Mouse (Mus musculus): ENCODE data around the gene Plxnc1.

Plxnc1 gene

GRCm38 (mm10) chr10:94919960-94920359, 24.7 kb downstream of the Plxnc1 start:
- DNase-seq = no peak

GRCm38 (mm10) chr10:94919552-94919951, 25.1 kb downstream of the Plxnc1 start:
- peak; percentile 67 for DNase-seq

GRCm38 (mm10) chr10:94918618-94919017, 26.0 kb downstream of the Plxnc1 start:
- no peak for DNase-seq

- DNase-seq = no peak
Observed at GRCm38 (mm10) chr10:94917990-94918389, 26.6 kb downstream of the Plxnc1 start.

GRCm38 (mm10) chr10:94917354-94917753, 27.3 kb downstream of the Plxnc1 start:
- no peak for DNase-seq

GRCm38 (mm10) chr10:94916610-94917009, 28.0 kb downstream of the Plxnc1 start:
- no peak for DNase-seq

- no peak for DNase-seq
Observed at GRCm38 (mm10) chr10:94915746-94916145, 28.9 kb downstream of the Plxnc1 start.

GRCm38 (mm10) chr10:94914081-94914480, 30.6 kb downstream of the Plxnc1 start:
- no peak for DNase-seq

GRCm38 (mm10) chr10:94913336-94913739, 31.3 kb downstream of the Plxnc1 start:
- DNase-seq = no peak

- no peak for DNase-seq
Observed at GRCm38 (mm10) chr10:94912551-94912950, 32.1 kb downstream of the Plxnc1 start.

- no peak for DNase-seq
Observed at GRCm38 (mm10) chr10:94911102-94911501, 33.5 kb downstream of the Plxnc1 start.

GRCm38 (mm10) chr10:94910570-94910969, 34.1 kb downstream of the Plxnc1 start:
- no peak for DNase-seq

GRCm38 (mm10) chr10:94909789-94910188, 34.8 kb downstream of the Plxnc1 start:
- no peak for DNase-seq

GRCm38 (mm10) chr10:94908976-94909717, 35.5 kb downstream of the Plxnc1 start:
- no peak for DNase-seq

- DNase-seq = no peak
Observed at GRCm38 (mm10) chr10:94905689-94906473, 38.8 kb downstream of the Plxnc1 start.

GRCm38 (mm10) chr10:94905219-94905618, 39.4 kb downstream of the Plxnc1 start:
- DNase-seq = no peak

GRCm38 (mm10) chr10:94896950-94897349, 47.7 kb downstream of the Plxnc1 start:
- no peak for DNase-seq

- no peak for DNase-seq
Observed at GRCm38 (mm10) chr10:94896311-94896710, 48.3 kb downstream of the Plxnc1 start.

- DNase-seq = no peak
Observed at GRCm38 (mm10) chr10:94895876-94896275, 48.8 kb downstream of the Plxnc1 start.

- no peak for DNase-seq
Observed at GRCm38 (mm10) chr10:94889735-94890134, 54.9 kb downstream of the Plxnc1 start.

GRCm38 (mm10) chr10:94883216-94883615, 61.4 kb downstream of the Plxnc1 start:
- DNase-seq = no peak

GRCm38 (mm10) chr10:94871506-94871905, 73.1 kb downstream of the Plxnc1 start:
- DNase-seq = no peak

- DNase-seq = no peak
Observed at GRCm38 (mm10) chr10:94871102-94871501, 73.5 kb downstream of the Plxnc1 start.

Measured in thymus, postnatal 14 days (tissue).